Mouse (Mus musculus) liver, adult (tissue): Measurements from ENCODE around the gene Akap5.

Experiments used
- GATA4 ChIP-seq: IDR thresholded peaks from 2 replicates; pipeline ENCODE4 v1.6.1; 2014; ENCODE audit warnings: mild to moderate bottlenecking, low read length; ENCODE audit not compliant: insufficient replicate concordance

Akap5 gene

DNA sequence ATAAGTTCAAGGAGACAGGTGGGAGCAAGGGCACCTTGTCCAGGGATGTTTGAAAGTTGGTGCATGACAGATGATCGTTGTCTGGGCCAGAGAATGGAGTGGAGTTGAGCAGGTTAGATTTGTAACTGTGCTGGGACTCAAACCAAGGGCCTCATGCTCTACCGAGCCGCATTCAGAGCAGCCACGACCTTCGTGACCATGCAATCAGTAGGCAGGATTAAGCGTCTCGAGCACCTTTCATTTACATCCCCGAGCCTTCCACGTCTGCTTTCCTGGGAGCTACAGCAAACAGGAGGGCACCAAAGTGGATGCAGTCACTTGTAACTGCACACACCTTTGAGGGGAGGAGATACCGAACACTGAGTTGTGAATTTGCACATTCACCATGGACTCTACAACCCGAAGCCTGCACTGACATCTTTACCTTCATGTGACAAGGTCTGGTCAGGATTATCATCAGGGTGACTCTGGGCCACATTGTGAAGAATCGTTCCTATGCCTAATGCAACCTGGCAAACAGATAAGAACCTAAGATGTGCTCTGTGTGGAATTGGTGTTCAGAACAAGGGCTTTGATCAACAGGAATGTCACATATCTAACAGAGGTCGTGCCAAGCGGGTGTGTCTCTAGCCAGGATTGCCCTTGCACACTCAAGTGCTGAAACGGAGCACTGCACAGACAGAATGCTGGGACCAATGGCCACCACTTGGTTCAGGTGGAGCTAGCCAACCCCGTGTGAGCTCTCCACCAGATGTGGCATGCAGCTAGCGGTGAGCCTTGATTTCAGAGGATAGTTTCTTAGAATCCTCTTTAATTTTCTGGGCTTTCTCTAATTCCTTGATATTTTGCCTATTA, 11.6 kb downstream of the Akap5 start:
- TF ChIP-seq GATA4 = no peak

GRCm38 (mm10) chr12:76341080-76341479, 16.4 kb downstream of the Akap5 start:
- TF ChIP-seq GATA4 = no peak

DNA sequence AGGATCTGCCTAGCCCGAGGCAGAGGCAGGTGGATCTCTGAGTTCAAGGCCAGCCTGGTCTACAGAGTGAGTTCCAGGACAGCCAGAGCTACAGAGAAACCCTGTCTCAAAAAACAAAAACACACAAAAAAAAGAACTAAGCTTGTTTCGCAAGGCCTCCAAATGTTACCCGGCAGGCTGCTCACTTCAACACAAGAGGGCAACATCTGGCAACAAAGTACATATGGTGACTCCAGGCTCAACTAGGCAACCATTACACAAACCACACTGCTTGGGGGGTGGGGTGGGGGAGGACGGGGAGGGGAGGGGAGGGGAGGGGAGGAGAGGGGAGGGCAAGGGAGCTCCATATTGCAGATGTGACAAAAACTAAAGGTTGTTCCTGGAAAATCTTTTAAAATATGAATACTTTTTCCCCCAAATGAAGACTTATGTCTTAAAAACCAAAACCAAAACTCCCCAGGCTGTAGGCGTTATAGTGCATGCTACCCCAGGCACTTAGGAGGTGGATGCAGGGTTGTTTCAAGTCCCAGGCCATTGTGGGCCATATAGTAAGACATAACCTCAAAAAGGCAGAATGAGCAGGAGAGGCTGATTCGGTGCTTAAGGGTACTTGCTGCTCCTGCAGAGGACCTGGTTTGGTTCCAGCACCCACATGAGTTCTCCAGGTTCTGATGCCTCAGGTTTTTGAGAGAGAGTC, 21.2 kb downstream of the Akap5 start:
- no peak for TF ChIP-seq GATA4

- no peak for TF ChIP-seq GATA4
Observed at GRCm38 (mm10) chr12:76349680-76350220, 25.1 kb downstream of the Akap5 start.

- TF ChIP-seq GATA4 = no peak
Observed at GRCm38 (mm10) chr12:76360868-76361267, 36.2 kb downstream of the Akap5 start.

- no peak for TF ChIP-seq GATA4
Observed at GRCm38 (mm10) chr12:76361405-76362302, 37.0 kb downstream of the Akap5 start.

GRCm38 (mm10) chr12:76362303-76362676, 37.6 kb downstream of the Akap5 start:
- TF ChIP-seq GATA4 = no peak

- TF ChIP-seq GATA4 = no peak
Observed at GRCm38 (mm10) chr12:76366276-76366675, 41.6 kb downstream of the Akap5 start.

GRCm38 (mm10) chr12:76367096-76367995, 42.7 kb downstream of the Akap5 start:
- TF ChIP-seq GATA4 = no peak

- TF ChIP-seq GATA4 = no peak
Observed at GRCm38 (mm10) chr12:76368201-76368789, 43.6 kb downstream of the Akap5 start.

DNA sequence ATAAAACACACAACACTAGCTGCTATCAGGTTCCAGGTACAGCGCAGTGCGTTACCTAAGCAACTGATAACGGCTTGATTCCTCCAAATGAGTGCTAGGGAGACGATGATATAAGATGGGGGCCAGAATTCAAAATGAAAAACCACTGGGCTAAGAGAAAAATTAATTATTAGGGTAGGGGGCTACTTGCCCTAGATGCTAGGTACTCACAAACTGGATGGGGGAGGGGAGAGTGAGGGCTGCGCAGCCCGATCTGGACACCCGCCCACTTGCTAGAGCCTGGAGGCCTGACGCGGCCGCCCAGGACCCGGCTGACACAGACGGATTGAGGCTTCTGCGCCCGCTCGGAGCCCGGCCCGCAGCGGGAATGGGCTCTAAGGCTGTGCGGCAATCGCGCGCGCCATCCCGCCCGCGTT, 44.1 kb downstream of the Akap5 start:
- no peak; the same call in 1 of the 2 replicates for TF ChIP-seq GATA4

- TF ChIP-seq GATA4 = no peak
Observed at GRCm38 (mm10) chr12:76369206-76369977, 44.7 kb downstream of the Akap5 start, which contains the start of gene Zbtb25. Gene Zbtb25 (minus strand): TSS chr12:76369602.
